Mouse (Mus musculus): ENCODE data around the gene Kiss1r. TPM values are rescaled to one million over a fixed set of nuclear protein-coding genes. Genes with fewer than 3 reads are reported as not detected.

The Kiss1r gene
- total RNA-seq, 2 experiments from 2014 or later, result 0.15 to 0.25 TPM

- ATAC-seq (replicated peaks; ENCODE audit: poor library complexity), result no peak
These were observed 48.6 kb downstream of the Kiss1r start for GRCm38 (mm10) chr10:79965325-79965724.

DNA sequence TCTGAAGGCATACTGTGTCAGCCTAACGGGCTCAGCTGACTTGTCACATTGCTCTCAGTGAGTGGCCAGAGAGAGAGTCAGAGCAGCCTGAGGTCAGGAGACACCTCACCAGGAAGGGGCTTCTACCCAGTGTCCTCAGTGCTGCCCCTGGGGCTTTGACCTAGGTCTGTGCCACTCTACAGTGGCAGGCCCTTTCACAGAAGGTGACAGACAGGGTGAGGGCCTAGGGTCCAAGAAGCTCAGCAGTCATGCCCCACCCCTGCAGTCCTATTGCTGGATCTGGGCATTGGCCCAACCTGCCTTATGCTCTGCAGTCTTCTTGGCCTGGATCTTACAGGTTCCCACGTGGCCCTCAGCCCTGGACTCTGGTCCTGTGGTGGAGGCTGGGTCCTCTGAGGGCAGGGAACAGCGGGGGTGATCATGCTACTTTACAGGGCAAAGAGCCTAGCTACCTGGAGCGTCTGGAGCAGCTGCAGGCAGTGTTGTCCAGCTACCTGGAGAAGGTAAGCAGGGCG lies 50.2 kb downstream of the Kiss1r start:
- ATAC-seq (replicated peaks; ENCODE audit: poor library complexity), result no peak

DNA sequence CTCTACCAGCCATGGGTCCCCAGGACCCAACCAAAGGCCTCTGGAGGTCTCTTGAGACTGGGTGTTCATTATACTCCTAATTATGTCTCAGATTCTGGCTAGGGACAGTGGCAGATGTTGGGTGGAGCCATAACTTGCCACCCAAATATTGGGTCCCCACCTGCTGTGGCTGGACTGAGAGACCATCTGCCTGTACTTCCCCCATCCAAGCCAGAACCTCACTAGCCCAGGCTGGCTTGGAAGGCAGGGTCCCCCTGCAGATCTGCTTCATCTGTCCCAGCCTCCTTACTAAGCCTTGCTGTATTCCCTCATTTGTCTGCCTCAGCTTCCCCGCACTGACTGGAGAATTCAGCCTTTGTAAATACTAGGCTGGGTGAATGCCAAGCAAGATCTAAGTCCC lies 51.4 kb downstream of the Kiss1r start:
- ATAC-seq (replicated peaks; ENCODE audit: poor library complexity), result no peak

DNA sequence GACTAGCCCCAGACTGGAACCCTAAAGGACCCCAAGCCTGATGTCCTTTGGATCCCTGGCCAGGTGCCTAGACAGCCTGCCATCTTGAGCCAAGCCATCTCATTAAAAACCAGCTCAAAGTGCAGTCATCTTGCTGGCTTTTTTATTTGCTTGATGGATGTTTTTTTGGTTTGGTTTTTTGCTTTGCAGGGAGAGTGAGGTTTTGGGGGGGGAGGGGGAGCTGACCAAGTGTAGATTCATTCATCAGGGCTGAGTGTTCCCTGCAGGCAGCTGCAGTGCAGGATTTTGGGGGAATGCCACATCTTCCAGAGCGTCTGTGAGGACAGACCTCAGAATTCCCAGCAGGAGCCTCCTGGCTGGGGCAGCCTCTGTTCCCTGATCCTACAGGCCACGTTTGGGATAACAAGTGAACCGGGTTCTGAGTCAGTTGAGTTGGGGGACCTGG lies 52.4 kb downstream of the Kiss1r start:
- no peak for ATAC-seq (replicated peaks; ENCODE audit: poor library complexity)

- ATAC-seq (replicated peaks; ENCODE audit: poor library complexity), result no peak
These were observed 53.8 kb downstream of the Kiss1r start, which contains the start of gene Grin3b for GRCm38 (mm10) chr10:79970415-79971182. Gene Grin3b, plus strand, starts transcription at chr10:79970715.

DNA sequence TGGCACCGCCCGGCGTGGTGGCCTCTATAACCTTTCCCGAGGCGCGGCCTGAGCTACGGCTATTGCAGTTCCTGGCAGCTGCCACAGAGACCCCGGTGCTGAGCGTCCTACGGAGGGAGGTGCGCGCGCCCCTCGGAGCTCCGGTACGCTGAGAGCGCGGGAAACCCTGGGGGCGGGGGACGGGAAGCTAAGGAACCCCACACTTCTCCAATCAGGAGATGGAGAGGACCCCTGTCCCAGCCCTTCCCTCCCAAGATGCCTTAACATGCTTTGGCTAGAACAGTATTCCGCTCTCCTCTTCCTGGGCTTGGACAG lies 54.4 kb downstream of the Kiss1r start:
- no peak for ATAC-seq (replicated peaks; ENCODE audit: poor library complexity)

Other genes with a start within 250 kb of the Kiss1r start
Only the 30 nearest of the 35 such genes appear.
- gene Bsg, start 212.5 kb upstream of the Kiss1r start, total RNA-seq (2015), result 441 and 471 TPM in 2 replicates
- 272 TPM in 2 replicates for gene Bsg, start 212.5 kb upstream of the Kiss1r start, total RNA-seq (2017)
- gene Hcn2, start 200.3 kb upstream of the Kiss1r start, total RNA-seq (2015), result not detected in 2 replicates
- gene Hcn2, start 200.3 kb upstream of the Kiss1r start, total RNA-seq (2017), result not detected in 2 replicates
- 36.9 and 46.9 TPM in 2 replicates for gene Polrmt, start 170.4 kb upstream of the Kiss1r start, total RNA-seq (2015)
- 10.8 and 14.6 TPM in 2 replicates for gene Polrmt, start 170.4 kb upstream of the Kiss1r start, total RNA-seq (2017)
- not detected in 2 replicates for gene Fgf22, start 161.9 kb upstream of the Kiss1r start, total RNA-seq (2015)
- gene Fgf22, start 161.9 kb upstream of the Kiss1r start, total RNA-seq (2017), result not detected in 2 replicates
- 55.6 and 63.0 TPM in 2 replicates for gene Rnf126, start 150.0 kb upstream of the Kiss1r start, total RNA-seq (2015)
- gene Rnf126, start 150.0 kb upstream of the Kiss1r start, total RNA-seq (2017), result 18.4 and 20.2 TPM in 2 replicates
- gene Fstl3, start 139.7 kb upstream of the Kiss1r start, total RNA-seq (2015), result 1.6 and 2.7 TPM in 2 replicates
- 1.3 and 3.6 TPM in 2 replicates for gene Fstl3, start 139.7 kb upstream of the Kiss1r start, total RNA-seq (2017)
- gene Prss57, start 126.0 kb upstream of the Kiss1r start, total RNA-seq (2015), result 160 and 189 TPM in 2 replicates
- 95.1 and 100.0 TPM in 2 replicates for gene Prss57, start 126.0 kb upstream of the Kiss1r start, total RNA-seq (2017)
- gene Palm, start 123.4 kb upstream of the Kiss1r start, total RNA-seq (2015), result 65.3 and 71.4 TPM in 2 replicates
- gene Palm, start 123.4 kb upstream of the Kiss1r start, total RNA-seq (2017), result 43.4 and 53.4 TPM in 2 replicates
- gene Misp, start 96.0 kb upstream of the Kiss1r start, total RNA-seq (2015), result not detected in 2 replicates
- gene Misp, start 96.0 kb upstream of the Kiss1r start, total RNA-seq (2017), result 0.58 TPM in 1 of 2 replicates, not detected in the other
- gene Ptbp1, start 62.5 kb upstream of the Kiss1r start, total RNA-seq (2015), result 218 and 262 TPM in 2 replicates
- gene Ptbp1, start 62.5 kb upstream of the Kiss1r start, total RNA-seq (2017), result 172 and 187 TPM in 2 replicates
- 3,382 and 3,510 TPM in 2 replicates for gene Prtn3, start 42.5 kb upstream of the Kiss1r start, total RNA-seq (2015)
- 738 and 1,001 TPM in 2 replicates for gene Prtn3, start 42.5 kb upstream of the Kiss1r start, total RNA-seq (2017)
- gene Plppr3, start 42.3 kb upstream of the Kiss1r start, total RNA-seq (2015), result 39.0 and 41.2 TPM in 2 replicates
- 93.9 and 96.9 TPM in 2 replicates for gene Plppr3, start 42.3 kb upstream of the Kiss1r start, total RNA-seq (2017)
- 6,143 and 8,228 TPM in 2 replicates for gene Elane, start 30.7 kb upstream of the Kiss1r start, total RNA-seq (2015)
- gene Elane, start 30.7 kb upstream of the Kiss1r start, total RNA-seq (2017), result 2,359 and 2,989 TPM in 2 replicates
- 0.49 and 0.56 TPM in 2 replicates for gene Cfd, start 26.1 kb upstream of the Kiss1r start, total RNA-seq (2015)
- 1.2 TPM in 1 of 2 replicates, not detected in the other for gene Cfd, start 26.1 kb upstream of the Kiss1r start, total RNA-seq (2017)
- 13.9 and 14.4 TPM in 2 replicates for gene Med16, start 8.0 kb upstream of the Kiss1r start, total RNA-seq (2015)
- 22.1 and 24.8 TPM in 2 replicates for gene Med16, start 8.0 kb upstream of the Kiss1r start, total RNA-seq (2017)
- not detected in 2 replicates for gene Gm26602, start 6.1 kb upstream of the Kiss1r start, total RNA-seq (2015)
- gene Gm26602, start 6.1 kb upstream of the Kiss1r start, total RNA-seq (2017), result not detected in 2 replicates
- gene R3hdm4, start 4.2 kb downstream of the Kiss1r start, total RNA-seq (2015), result 72.3 and 78.7 TPM in 2 replicates
- gene R3hdm4, start 4.2 kb downstream of the Kiss1r start, total RNA-seq (2017), result 35.1 and 50.7 TPM in 2 replicates
- gene Arid3a, start 10.1 kb downstream of the Kiss1r start, total RNA-seq (2015), result 19.9 and 21.6 TPM in 2 replicates
- gene Arid3a, start 10.1 kb downstream of the Kiss1r start, total RNA-seq (2017), result 31.0 and 32.2 TPM in 2 replicates
- gene Wdr18, start 43.2 kb downstream of the Kiss1r start, total RNA-seq (2015), result 36.8 and 57.4 TPM in 2 replicates
- 24.6 and 29.7 TPM in 2 replicates for gene Wdr18, start 43.2 kb downstream of the Kiss1r start, total RNA-seq (2017)
- gene Grin3b, start 53.7 kb downstream of the Kiss1r start, total RNA-seq (2015), result not detected in 2 replicates
- gene Grin3b, start 53.7 kb downstream of the Kiss1r start, total RNA-seq (2017), result not detected in 2 replicates
- gene Tmem259, start 67.4 kb downstream of the Kiss1r start, total RNA-seq (2015), result 38.9 and 44.2 TPM in 2 replicates
- gene Tmem259, start 67.4 kb downstream of the Kiss1r start, total RNA-seq (2017), result 44.6 and 54.8 TPM in 2 replicates
- 50.5 and 52.8 TPM in 2 replicates for gene Cnn2, start 71.6 kb downstream of the Kiss1r start, total RNA-seq (2015)
- 73.3 and 84.1 TPM in 2 replicates for gene Cnn2, start 71.6 kb downstream of the Kiss1r start, total RNA-seq (2017)
- 15.4 and 15.8 TPM in 2 replicates for gene Abca7, start 79.5 kb downstream of the Kiss1r start, total RNA-seq (2015)
- 17.0 and 17.5 TPM in 2 replicates for gene Abca7, start 79.5 kb downstream of the Kiss1r start, total RNA-seq (2017)
- 64.1 and 69.0 TPM in 2 replicates for gene Arhgap45, start 99.7 kb downstream of the Kiss1r start, total RNA-seq (2015)
- gene Arhgap45, start 99.7 kb downstream of the Kiss1r start, total RNA-seq (2017), result 112 and 121 TPM in 2 replicates
- 93.3 and 99.5 TPM in 2 replicates for gene Polr2e, start 122.8 kb downstream of the Kiss1r start, total RNA-seq (2015)
- gene Polr2e, start 122.8 kb downstream of the Kiss1r start, total RNA-seq (2017), result 74.3 and 89.9 TPM in 2 replicates
- 253 and 271 TPM in 2 replicates for gene Gpx4, start 130.2 kb downstream of the Kiss1r start, total RNA-seq (2015)
- 358 and 365 TPM in 2 replicates for gene Gpx4, start 130.2 kb downstream of the Kiss1r start, total RNA-seq (2017)
- gene Sbno2, start 188.6 kb downstream of the Kiss1r start, total RNA-seq (2015), result 16.9 and 19.5 TPM in 2 replicates
- 19.1 and 24.0 TPM in 2 replicates for gene Sbno2, start 188.6 kb downstream of the Kiss1r start, total RNA-seq (2017)
- 71.7 and 81.1 TPM in 2 replicates for gene Stk11, start 198.8 kb downstream of the Kiss1r start, total RNA-seq (2015)
- gene Stk11, start 198.8 kb downstream of the Kiss1r start, total RNA-seq (2017), result 159 and 172 TPM in 2 replicates
- gene Atp5d, start 221.7 kb downstream of the Kiss1r start, total RNA-seq (2015), result 187 and 199 TPM in 2 replicates
- gene Atp5d, start 221.7 kb downstream of the Kiss1r start, total RNA-seq (2017), result 37.6 and 39.3 TPM in 2 replicates
- gene Cbarp, start 223.9 kb downstream of the Kiss1r start, total RNA-seq (2015), result 3.8 and 4.8 TPM in 2 replicates
- gene Cbarp, start 223.9 kb downstream of the Kiss1r start, total RNA-seq (2017), result 2.0 and 2.2 TPM in 2 replicates

All from megakaryocyte progenitor cell, adult 5-6 weeks (primary cell).